Mouse (Mus musculus) embryonic facial prominence, embryonic 13.5 days (tissue): ENCODE results near the gene Mkrn2. TPM values are rescaled to one million over a fixed set of nuclear protein-coding genes. Genes with fewer than 3 reads are reported as not detected.
"Not testable (repeated sequence)": the region's sequence is repeated elsewhere in the genome, so short reads cannot be mapped to it uniquely, and the experiment has no call there.

Source experiments
- ATAC-seq: fragments of 200-750 bp; cut with Nextera tagmentation; 2 replicates; pipeline ENCODE4 v1.8.0; 2017; ENCODE audit warnings: low read depth; ENCODE audit not compliant: insufficient number of reproducible peaks, insufficient read depth, low FRiP score, low TSS enrichment
- H3K27ac ChIP-seq: fragments of 300-500 bp; sonication (generic); 2 replicates; pipeline ENCODE4 v1.5.1; 2015; ENCODE audit warnings: moderate library complexity, mild to moderate bottlenecking, inconsistent platforms
- H3K27me3 ChIP-seq: fragments of 300-500 bp; sonication (generic); 2 replicates; pipeline ENCODE4 v1.6.1; 2015; ENCODE audit warnings: mild to moderate bottlenecking, inconsistent platforms
- H3K36me3 ChIP-seq: fragments of 300-500 bp; sonication (generic); 2 replicates; pipeline ENCODE4 v1.6.1; 2015; ENCODE audit warnings: mild to moderate bottlenecking, inconsistent platforms
- H3K4me1 ChIP-seq: fragments of 300-500 bp; sonication (generic); 2 replicates; pipeline ENCODE4 v1.6.1; 2015; ENCODE audit warnings: inconsistent platforms
- H3K4me2 ChIP-seq: fragments of 300-500 bp; sonication (generic); 2 replicates; pipeline ENCODE4 v1.6.1; 2015; ENCODE audit warnings: moderate library complexity, mild to moderate bottlenecking, inconsistent platforms
- H3K4me3 ChIP-seq: fragments of 300-500 bp; sonication (generic); 2 replicates; pipeline ENCODE4 v1.5.1; 2015; ENCODE audit warnings: mild to moderate bottlenecking, inconsistent platforms
- H3K9ac ChIP-seq: fragments of 300-500 bp; sonication (generic); 2 replicates; pipeline ENCODE4 v1.6.1; 2015; ENCODE audit warnings: mild to moderate bottlenecking, inconsistent platforms
- H3K9me3 ChIP-seq: fragments of 300-500 bp; sonication (generic); 2 replicates; pipeline ENCODE4 v1.6.1; 2016; ENCODE audit warnings: inconsistent platforms
- WGBS: fragments of 180-500 bp; shearing (Covaris S2); methylation state at CpG from one replicate; pipeline ENCODE4 v1.1.7; 2015; ENCODE audit warnings: mixed read lengths; 5-methylcytosine and 5-hydroxymethylcytosine counted together
- polyA plus RNA-seq: library from polyadenylated mRNA; unstranded; fragments of >200 nt; fragmentation: Nextera tagmentation; extraction: Ambion mirVana; gene quantifications from 2 replicates; pipeline ENCODE4 v1.2.1, GENCODE M21; 2015

The Mkrn2 gene
- polyA plus RNA-seq, 1 experiment from 2014 or later, result 25.3 TPM

- Histone ChIP-seq H3K4me1 (no peaks in the 10 kb centered on the region), H3K27me3 (no peaks in the 10 kb centered on the region), H3K4me2 (no peak overlapping the region), H3K9me3 (no peaks in the 10 kb centered on the region), H3K36me3 (peaks cover 73% of the 10 kb centered on the region), H3K9ac (no peak overlapping the region), H3K27ac (no peak overlapping the region), H3K4me3 (no peak overlapping the region)
- 95% methylated on average over 5 of the region's 5 CpGs for WGBS
- no peak for ATAC-seq
These were observed 8.6 kb downstream of the Mkrn2 start for GRCm38 (mm10) chr6:115610301-115610700.

DNA sequence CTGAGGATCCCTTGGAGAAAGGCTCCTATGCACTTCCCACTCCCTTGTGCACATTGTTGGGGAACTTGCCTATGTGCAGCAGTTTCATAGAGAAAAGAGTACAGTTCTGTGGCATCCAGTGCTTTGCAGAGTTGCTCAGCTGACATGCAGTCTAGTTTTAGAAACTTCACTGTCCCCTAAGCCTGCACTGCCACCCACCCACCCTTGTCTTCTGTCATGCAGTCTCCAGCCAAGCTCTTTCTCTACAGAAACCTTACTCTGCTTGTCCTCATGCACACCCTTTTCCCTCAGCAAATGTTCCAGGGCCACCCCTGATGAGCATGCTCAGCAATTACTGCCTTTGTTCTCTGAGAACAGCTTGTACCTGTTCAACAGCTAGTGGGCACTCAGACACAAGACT is 12.1 kb downstream of the Mkrn2 start:
- Histone ChIP-seq H3K27ac (no peak overlapping the region), H3K4me1 (no peaks in the 10 kb centered on the region), H3K4me2 (no peak overlapping the region), H3K4me3 (no peak overlapping the region), H3K36me3 (peaks cover 91% of the 10 kb centered on the region), H3K27me3 (no peaks in the 10 kb centered on the region), H3K9ac (no peak overlapping the region), H3K9me3 (no peaks in the 10 kb centered on the region)
- no peak for ATAC-seq

GRCm38 (mm10) chr6:115615983-115616382 is 14.3 kb downstream of the Mkrn2 start:
- ATAC-seq, result no peak

GRCm38 (mm10) chr6:115619818-115620217 is 18.1 kb downstream of the Mkrn2 start:
- ATAC-seq, result no peak
- Histone ChIP-seq H3K27ac (no peak overlapping the region), H3K4me1 (no peaks in the 10 kb centered on the region), H3K27me3 (no peaks in the 10 kb centered on the region), H3K36me3 (peaks cover 99% of the 10 kb centered on the region), H3K9ac (no peak overlapping the region), H3K9me3 (no peaks in the 10 kb centered on the region), H3K4me3 (no peak overlapping the region), H3K4me2 (no peak overlapping the region)
- WGBS, result 92% methylated on average over 10 of the region's 10 CpGs

More at GRCm38 (mm10) chr6:115615983-115616382, 14.3 kb downstream of the Mkrn2 start:
- no peak overlapping the region for H3K4me2 ChIP-seq
- no peak overlapping the region for H3K27ac ChIP-seq
- no peaks in the 10 kb centered on the region for H3K27me3 ChIP-seq
- no peak overlapping the region for H3K4me3 ChIP-seq
- H3K9me3 ChIP-seq, result no peaks in the 10 kb centered on the region
- no peaks in the 10 kb centered on the region for H3K4me1 ChIP-seq
- H3K9ac ChIP-seq, result no peak overlapping the region
- peaks cover 95% of the 10 kb centered on the region for H3K36me3 ChIP-seq
- 87% methylated on average over 3 of the region's 3 CpGs for WGBS

DNA sequence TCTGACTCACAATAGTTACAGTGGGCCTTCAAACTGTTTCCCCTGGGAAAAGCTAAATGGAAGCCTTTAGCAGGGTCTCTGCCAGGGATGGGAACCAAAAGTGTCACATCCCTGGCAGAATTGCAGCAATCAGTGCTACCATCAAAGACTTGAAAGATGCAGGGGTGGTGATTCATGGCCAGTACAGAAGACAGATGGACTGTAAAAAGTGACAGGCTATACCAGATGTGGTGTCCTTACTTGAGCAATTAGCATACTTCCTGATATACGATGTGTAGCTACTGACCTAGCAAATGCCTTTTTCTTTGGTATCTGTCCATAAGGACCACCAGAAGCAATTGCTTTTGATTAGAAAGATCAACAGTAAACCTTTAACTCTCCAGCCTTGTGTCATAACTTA is 19.2 kb downstream of the Mkrn2 start:
- Histone ChIP-seq H3K4me2 (no peak overlapping the region), H3K27ac (no peak overlapping the region), H3K4me1 (no peaks in the 10 kb centered on the region), H3K9ac (no peak overlapping the region), H3K27me3 (no peaks in the 10 kb centered on the region), H3K9me3 (no peaks in the 10 kb centered on the region), H3K36me3 (peaks cover 99% of the 10 kb centered on the region), H3K4me3 (no peak overlapping the region)
- 66% methylated on average over 1 of the region's 1 CpGs for WGBS
- ATAC-seq, result no peak

DNA sequence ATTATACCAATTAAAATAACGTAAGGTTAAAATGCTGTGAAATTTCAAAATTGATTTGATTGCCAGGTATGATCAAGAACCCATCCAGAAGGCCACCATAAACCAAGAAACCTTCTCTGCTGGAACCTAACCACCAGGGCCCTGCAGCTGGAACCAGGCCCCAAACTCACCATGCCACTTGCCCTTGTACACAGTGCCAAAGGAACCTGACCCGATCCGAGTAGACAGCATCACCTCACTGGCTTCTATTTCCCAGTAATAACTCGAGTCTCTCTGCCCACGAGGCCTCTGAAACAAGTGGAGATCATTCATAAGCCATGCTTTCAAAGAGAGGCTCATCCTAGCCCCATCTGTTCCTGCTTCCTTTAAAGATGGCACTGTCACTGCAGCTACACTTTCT is 24.4 kb downstream of the Mkrn2 start:
- Histone ChIP-seq H3K4me3 (no peak overlapping the region), H3K4me2 (no peak overlapping the region), H3K27ac (no peak overlapping the region), H3K36me3 (peaks cover 90% of the 10 kb centered on the region), H3K27me3 (no peaks in the 10 kb centered on the region), H3K9ac (no peak overlapping the region), H3K9me3 (no peaks in the 10 kb centered on the region), H3K4me1 (no peaks in the 10 kb centered on the region)
- no peak for ATAC-seq
- 89% methylated on average over 5 of the region's 5 CpGs for WGBS

- Histone ChIP-seq H3K9me3 (no peaks in the 10 kb centered on the region), H3K27me3 (no peaks in the 10 kb centered on the region), H3K9ac (no peak overlapping the region), H3K4me3 (no peak overlapping the region), H3K4me2 (no peak overlapping the region), H3K27ac (no peak overlapping the region), H3K4me1 (no peaks in the 10 kb centered on the region), H3K36me3 (peaks cover 86% of the 10 kb centered on the region)
- no peak for ATAC-seq
- WGBS, result 61% methylated on average over 3 of the region's 3 CpGs
These were observed 29.5 kb downstream of the Mkrn2 start for GRCm38 (mm10) chr6:115631056-115631795.

GRCm38 (mm10) chr6:115634015-115634414 is 32.3 kb downstream of the Mkrn2 start:
- WGBS, result 96% methylated on average over 2 of the region's 2 CpGs
- H3K4me1 ChIP-seq, result no peaks in the 10 kb centered on the region
- H3K4me2 ChIP-seq, result no peak overlapping the region
- no peak for ATAC-seq
- H3K4me3 ChIP-seq, result no peak overlapping the region
- H3K9me3 ChIP-seq, result no peaks in the 10 kb centered on the region
- H3K36me3 ChIP-seq, result peaks cover 90% of the 10 kb centered on the region
- no peaks in the 10 kb centered on the region for H3K27me3 ChIP-seq
- no peak overlapping the region for H3K27ac ChIP-seq
- H3K9ac ChIP-seq, result no peak overlapping the region

- 93% methylated on average over 7 of the region's 7 CpGs for WGBS
These were observed 36.5 kb downstream of the Mkrn2 start for GRCm38 (mm10) chr6:115638188-115638587.

GRCm38 (mm10) chr6:115643315-115643714 is 41.6 kb downstream of the Mkrn2 start:
- Histone ChIP-seq H3K36me3 (peaks cover 30% of the 10 kb centered on the region), H3K4me3 (no peak overlapping the region), H3K27ac (no peak overlapping the region), H3K4me1 (peaks cover 2% of the 10 kb centered on the region), H3K4me2 (no peak overlapping the region), H3K9ac (no peak overlapping the region), H3K27me3 (no peaks in the 10 kb centered on the region), H3K9me3 (no peaks in the 10 kb centered on the region)
- no peak for ATAC-seq
- WGBS, result 57% methylated on average over 1 of the region's 1 CpGs

More at GRCm38 (mm10) chr6:115638188-115638587, 36.5 kb downstream of the Mkrn2 start:
- not testable (repeated sequence) for H3K4me3 ChIP-seq, H3K4me2 ChIP-seq, H3K9me3 ChIP-seq, ATAC-seq, H3K4me1 ChIP-seq, H3K27me3 ChIP-seq, H3K9ac ChIP-seq, H3K27ac ChIP-seq
- peaks cover 70% of the 10 kb centered on the region for H3K36me3 ChIP-seq

DNA sequence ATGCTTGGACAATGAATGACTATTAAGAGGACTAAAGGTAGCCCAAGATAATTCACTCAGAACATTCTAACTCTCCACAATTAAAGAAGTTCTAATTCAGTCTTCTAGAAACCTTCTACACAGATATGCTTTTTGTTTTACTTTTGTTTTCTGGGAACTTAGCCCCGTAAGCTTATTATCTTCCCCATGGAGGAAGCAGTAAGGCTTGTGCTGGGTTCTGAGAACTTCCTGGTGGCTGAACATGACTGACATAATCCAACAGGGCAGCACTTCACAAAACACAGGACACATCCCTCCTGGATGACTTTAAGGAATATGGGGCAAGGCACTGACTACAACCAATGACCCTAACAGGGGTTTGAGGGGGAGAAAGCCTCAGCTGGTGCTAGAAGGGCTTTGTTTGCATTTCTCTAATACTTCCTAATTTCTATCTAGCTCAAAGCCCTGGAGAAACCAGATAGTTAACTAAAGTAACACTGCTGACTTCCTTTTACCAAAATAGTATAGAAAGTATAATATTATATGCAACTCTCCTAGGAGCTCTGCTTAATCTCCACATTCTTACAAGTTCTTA is 48.2 kb downstream of the Mkrn2 start:
- Histone ChIP-seq H3K27ac (no peak overlapping the region), H3K4me3 (no peak overlapping the region), H3K4me1 (peaks cover 38% of the 10 kb centered on the region), H3K9ac (no peak overlapping the region), H3K27me3 (no peaks in the 10 kb centered on the region), H3K36me3 (0 out of 2 replicates have a peak, but pooled peaks cover 3% of the 10 kb centered on the region), H3K4me2 (no peak overlapping the region), H3K9me3 (no peaks in the 10 kb centered on the region)
- WGBS, result 79% methylated on average over 1 of the region's 1 CpGs
- no peak for ATAC-seq
